Mouse (Mus musculus) midbrain, embryonic 12.5 days (tissue): ENCODE data around the gene Gsk3a. TPM values are rescaled to one million over a fixed set of nuclear protein-coding genes. Genes with fewer than 3 reads are reported as not detected.

Source experiments
- ATAC-seq: fragments of 200-750 bp; cut with Nextera tagmentation; 2 replicates; pipeline ENCODE4 v1.8.0; 2017; ENCODE audit warnings: low read depth, moderate TSS enrichment, moderate library complexity; ENCODE audit not compliant: low FRiP score
- H3K27ac ChIP-seq: fragments of 300-500 bp; sonication (generic); replicated peaks from 2 replicates; pipeline ENCODE4 v1.5.1; 2016; ENCODE audit warnings: mild to moderate bottlenecking
- H3K27me3 ChIP-seq: fragments of 300-500 bp; sonication (generic); 2 replicates; pipeline ENCODE4 v1.6.1; 2016; ENCODE audit warnings: mild to moderate bottlenecking
- H3K36me3 ChIP-seq: fragments of 300-500 bp; sonication (generic); 2 replicates; pipeline ENCODE4 v1.6.1; 2016
- H3K4me1 ChIP-seq: fragments of 300-500 bp; sonication (generic); 2 replicates; pipeline ENCODE4 v1.6.1; 2016
- H3K4me2 ChIP-seq: fragments of 300-500 bp; sonication (generic); replicated peaks from 2 replicates; pipeline ENCODE4 v1.6.1; 2016; ENCODE audit warnings: mild to moderate bottlenecking, moderate library complexity
- H3K4me3 ChIP-seq: fragments of 300-500 bp; sonication (generic); 2 replicates; pipeline ENCODE4 v1.5.1; 2016; ENCODE audit warnings: mild to moderate bottlenecking
- H3K9ac ChIP-seq: fragments of 300-500 bp; sonication (generic); replicated peaks from 2 replicates; pipeline ENCODE4 v1.6.1; 2016; ENCODE audit warnings: mild to moderate bottlenecking, moderate library complexity
- H3K9me3 ChIP-seq: fragments of 300-500 bp; sonication (generic); 2 replicates; pipeline ENCODE4 v1.6.1; 2016; ENCODE audit warnings: mild to moderate bottlenecking
- WGBS: fragments of 180-500 bp; shearing (Covaris S2); methylation state at CpG from one replicate; pipeline ENCODE4 v1.1.7; 2016; 5-methylcytosine and 5-hydroxymethylcytosine counted together
- polyA plus RNA-seq: library from polyadenylated mRNA; unstranded; fragments of >200 nt; fragmentation: Nextera tagmentation; extraction: Ambion mirVana; gene quantifications from 2 replicates; pipeline ENCODE4 v1.2.1, GENCODE M21; 2016

Gene Gsk3a
- polyA plus RNA-seq, 1 experiment from 2014 or later = 17.9 TPM

- 86% methylated on average over 3 of the region's 3 CpGs for WGBS
- H3K27ac ChIP-seq = no peak overlapping the region
Measured at GRCm38 (mm10) chr7:25209161-25209622, 28.5 kb downstream of the Gsk3a start.

GRCm38 (mm10) chr7:25206094-25206830, 31.4 kb downstream of the Gsk3a start:
- Histone ChIP-seq H3K9ac (no peak overlapping the region), H3K27ac (no peak overlapping the region), H3K4me1 (no peaks in the 10 kb centered on the region), H3K9me3 (no peaks in the 10 kb centered on the region), H3K27me3 (no peaks in the 10 kb centered on the region), H3K36me3 (peaks cover 49% of the 10 kb centered on the region), H3K4me2 (no peak overlapping the region), H3K4me3 (no peak overlapping the region)
- no peak for ATAC-seq
- WGBS = 90% methylated on average over 16 of the region's 16 CpGs

More at GRCm38 (mm10) chr7:25209161-25209622, 28.5 kb downstream of the Gsk3a start:
- Histone ChIP-seq H3K4me3 (no peak overlapping the region), H3K9ac (0 out of 2 replicates have a peak overlapping the region, but pooled peaks have one; percentile 20), H3K27me3 (no peaks in the 10 kb centered on the region), H3K9me3 (no peaks in the 10 kb centered on the region), H3K4me2 (no peak overlapping the region), H3K4me1 (no peaks in the 10 kb centered on the region), H3K36me3 (peaks cover 42% of the 10 kb centered on the region)
- no peak for ATAC-seq

- Histone ChIP-seq H3K9ac (no peak overlapping the region), H3K27me3 (no peaks in the 10 kb centered on the region), H3K36me3 (peaks cover 42% of the 10 kb centered on the region), H3K4me3 (no peak overlapping the region), H3K9me3 (no peaks in the 10 kb centered on the region), H3K27ac (no peak overlapping the region), H3K4me1 (no peaks in the 10 kb centered on the region), H3K4me2 (no peak overlapping the region)
- ATAC-seq = no peak
- WGBS = 89% methylated on average over 16 of the region's 16 CpGs
Measured at GRCm38 (mm10) chr7:25205355-25206093, 32.1 kb downstream of the Gsk3a start.

GRCm38 (mm10) chr7:25203624-25204023, 34.0 kb downstream of the Gsk3a start:
- Histone ChIP-seq H3K4me3 (no peak overlapping the region), H3K27ac (no peak overlapping the region), H3K9ac (no peak overlapping the region), H3K4me1 (no peaks in the 10 kb centered on the region), H3K4me2 (no peak overlapping the region), H3K9me3 (no peaks in the 10 kb centered on the region), H3K36me3 (peaks cover 27% of the 10 kb centered on the region), H3K27me3 (no peaks in the 10 kb centered on the region)
- ATAC-seq = no peak
- 91% methylated on average over 20 of the region's 20 CpGs for WGBS

GRCm38 (mm10) chr7:25197384-25198018, 40.1 kb downstream of the Gsk3a start:
- WGBS = 78% methylated on average over 10 of the region's 10 CpGs
- no peak overlapping the region for H3K27ac ChIP-seq
- H3K4me1 ChIP-seq = no peaks in the 10 kb centered on the region
- peaks cover 4% of the 10 kb centered on the region; the same call in 1 of the 2 replicates for H3K36me3 ChIP-seq
- H3K9ac ChIP-seq = no peak overlapping the region
- no peaks in the 10 kb centered on the region for H3K9me3 ChIP-seq
- no peak overlapping the region for H3K4me3 ChIP-seq
- no peak for ATAC-seq
- H3K4me2 ChIP-seq = no peak overlapping the region
- no peaks in the 10 kb centered on the region for H3K27me3 ChIP-seq

GRCm38 (mm10) chr7:25196107-25196506, 41.5 kb downstream of the Gsk3a start:
- WGBS = 92% methylated on average over 9 of the region's 9 CpGs
- ATAC-seq = no peak

GRCm38 (mm10) chr7:25195148-25195547, 42.5 kb downstream of the Gsk3a start:
- ATAC-seq = no peak
- H3K4me1 ChIP-seq = no peaks in the 10 kb centered on the region
- no peak overlapping the region for H3K4me2 ChIP-seq
- no peaks in the 10 kb centered on the region for H3K27me3 ChIP-seq
- no peak overlapping the region for H3K27ac ChIP-seq
- no peak overlapping the region for H3K9ac ChIP-seq
- no peaks in the 10 kb centered on the region for H3K9me3 ChIP-seq
- H3K36me3 ChIP-seq = no peaks in the 10 kb centered on the region; the same call in 1 of the 2 replicates
- WGBS = 87% methylated on average over 3 of the region's 3 CpGs
- no peak overlapping the region for H3K4me3 ChIP-seq

More at GRCm38 (mm10) chr7:25196107-25196506, 41.5 kb downstream of the Gsk3a start:
- Histone ChIP-seq H3K4me1 (no peaks in the 10 kb centered on the region), H3K27me3 (no peaks in the 10 kb centered on the region), H3K27ac (no peak overlapping the region), H3K9ac (no peak overlapping the region), H3K4me3 (no peak overlapping the region), H3K4me2 (no peak overlapping the region), H3K36me3 (no peaks in the 10 kb centered on the region; the same call in 1 of the 2 replicates), H3K9me3 (no peaks in the 10 kb centered on the region)

- H3K4me3 ChIP-seq = no peak overlapping the region
- H3K27ac ChIP-seq = no peak overlapping the region
- no peak overlapping the region for H3K9ac ChIP-seq
- 75% methylated on average over 8 of the region's 8 CpGs for WGBS
- H3K27me3 ChIP-seq = peaks cover 5% of the 10 kb centered on the region; the same call in 1 of the 2 replicates
- H3K36me3 ChIP-seq = no peaks in the 10 kb centered on the region
- no peaks in the 10 kb centered on the region for H3K4me1 ChIP-seq
- H3K9me3 ChIP-seq = no peaks in the 10 kb centered on the region
- H3K4me2 ChIP-seq = no peak overlapping the region
- ATAC-seq = no peak
Measured at GRCm38 (mm10) chr7:25192110-25192509, 45.5 kb downstream of the Gsk3a start.

- no peak overlapping the region for H3K4me2 ChIP-seq
- no peak for ATAC-seq
- H3K36me3 ChIP-seq = no peaks in the 10 kb centered on the region
- WGBS = 92% methylated on average over 11 of the region's 11 CpGs
- H3K27me3 ChIP-seq = peaks cover 5% of the 10 kb centered on the region; the same call in 1 of the 2 replicates
- H3K27ac ChIP-seq = no peak overlapping the region
- H3K9ac ChIP-seq = no peak overlapping the region
- H3K9me3 ChIP-seq = no peaks in the 10 kb centered on the region
- H3K4me1 ChIP-seq = no peaks in the 10 kb centered on the region
- H3K4me3 ChIP-seq = no peak overlapping the region
Measured at GRCm38 (mm10) chr7:25190806-25191205, 46.8 kb downstream of the Gsk3a start.

GRCm38 (mm10) chr7:25187662-25188650, 49.7 kb downstream of the Gsk3a start:
- H3K36me3 ChIP-seq = no peaks in the 10 kb centered on the region
- H3K27me3 ChIP-seq = peaks cover 32% of the 10 kb centered on the region
- WGBS = 28% methylated on average over 21 of the region's 21 CpGs
- no peaks in the 10 kb centered on the region for H3K9me3 ChIP-seq
- peak; percentile 86 for ATAC-seq
- no peak overlapping the region for H3K27ac ChIP-seq
- H3K4me2 ChIP-seq = no peak overlapping the region
- no peaks in the 10 kb centered on the region for H3K4me1 ChIP-seq
- H3K4me3 ChIP-seq = no peak overlapping the region
- H3K9ac ChIP-seq = no peak overlapping the region; the same call in 1 of the 2 replicates

GRCm38 (mm10) chr7:25184091-25184490, 53.6 kb downstream of the Gsk3a start:
- no peak for ATAC-seq
- H3K27me3 ChIP-seq = peaks cover 62% of the 10 kb centered on the region
- peaks cover 25% of the 10 kb centered on the region for H3K4me1 ChIP-seq

More at GRCm38 (mm10) chr7:25184091-25184490, 53.6 kb downstream of the Gsk3a start:
- no peak overlapping the region for H3K9ac ChIP-seq
- WGBS = 81% methylated on average over 6 of the region's 6 CpGs
- H3K4me2 ChIP-seq = no peak overlapping the region
- H3K27ac ChIP-seq = no peak overlapping the region
- no peak overlapping the region for H3K4me3 ChIP-seq
- no peaks in the 10 kb centered on the region for H3K36me3 ChIP-seq
- H3K9me3 ChIP-seq = no peaks in the 10 kb centered on the region
